19 mouse cellular contexts compared by ENCODE assay signal in the genomic region with DNA sequence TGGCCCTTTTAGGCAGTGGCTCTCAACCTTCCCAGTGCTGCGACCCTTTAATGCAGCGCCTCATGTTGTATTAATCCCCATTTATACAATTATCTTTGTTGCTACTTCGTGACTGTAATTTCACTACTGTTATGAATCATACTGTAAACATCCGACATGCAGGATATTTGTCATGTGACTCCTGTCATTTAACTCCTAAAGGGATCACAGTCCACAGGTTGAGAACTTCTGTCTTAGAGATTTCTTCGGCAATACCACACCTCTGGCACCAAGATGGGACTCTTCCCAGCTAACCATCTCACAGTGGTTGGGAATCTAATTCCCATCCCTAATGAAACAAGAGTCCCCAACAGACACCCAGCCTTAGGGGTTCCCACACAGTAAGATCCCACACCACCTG. TPM values are rescaled to one million over a fixed set of nuclear protein-coding genes. Genes with fewer than 3 reads are reported as not detected.
DNase-seq lines count a peak whose midpoint lies in the region; ATAC-seq and TF ChIP-seq lines count a peak whose summit lies in the region.
"Had no signal": no experiment of that assay in that cellular context is flagged by ENCODE, and none has a peak within 500 bp of the region (broad histone marks: within the 10 kb centered on the region; RNA-seq: fewer than 3 reads in every experiment).

No protein-coding gene starts in this region.

- no peak for TF ChIP-seq CTCF in small intestine, adult 2 months (IDR thresholded peaks at IDR 0.05; ENCODE audit: extremely low read depth, insufficient read length, insufficient replicate concordance, low read depth, low read length)

- H3K4me1 ChIP-seq in intestine, embryonic 15.5 days (replicated peaks): 0 out of 2 replicates have a peak, but pooled peaks cover 3% of the 10 kb centered on the region
- no peaks in the 10 kb centered on the region for H3K4me1 ChIP-seq in intestine, embryonic 16.5 days (ENCODE audit: control insufficient read depth, insufficient read depth, low read length)
- H3K4me1 ChIP-seq in small intestine, adult 2 months (ENCODE audit: control insufficient read depth, insufficient read depth, insufficient read length, low read length): peaks cover 9% of the 10 kb centered on the region; the same call in 1 of the 2 replicates
- H3K4me1 ChIP-seq: embryonic facial prominence, embryonic 10.5 days; embryonic facial prominence, embryonic 12.5 days; forebrain, embryonic 13.5 days; forebrain, embryonic 15.5 days had no signal

- no peak overlapping the region for H3K27ac ChIP-seq in intestine, embryonic 15.5 days
- H3K27ac ChIP-seq in intestine, embryonic 16.5 days (ENCODE audit: low read length): no peak overlapping the region
- H3K27ac ChIP-seq in small intestine, adult 2 months (ENCODE audit: insufficient read depth, low read depth, low read length): peak overlapping the region; percentile 3
- H3K27ac ChIP-seq: embryonic facial prominence, embryonic 10.5 days; embryonic facial prominence, embryonic 12.5 days; forebrain, embryonic 13.5 days; forebrain, embryonic 15.5 days had no signal

- no peak for TF ChIP-seq POLR2A in small intestine, adult 2 months (IDR thresholded peaks at IDR 0.05; ENCODE audit: low read depth, low read length)

- no peak overlapping the region for H3K4me3 ChIP-seq in intestine, embryonic 15.5 days (replicated peaks)
- H3K4me3 ChIP-seq in intestine, embryonic 16.5 days (ENCODE audit: low read length): no peak overlapping the region
- H3K4me3 ChIP-seq in small intestine, adult 2 months (ENCODE audit: low read depth, low read length): peak overlapping the region; percentile 26; the same call in 1 of the 2 replicates
- H3K4me3 ChIP-seq: embryonic facial prominence, embryonic 10.5 days; embryonic facial prominence, embryonic 12.5 days; forebrain, embryonic 13.5 days; forebrain, embryonic 15.5 days had no signal

- H3K27me3 ChIP-seq in intestine, embryonic 15.5 days (replicated peaks): no peaks in the 10 kb centered on the region
- no peaks in the 10 kb centered on the region for H3K27me3 ChIP-seq in intestine, embryonic 16.5 days (replicated peaks; ENCODE audit: control insufficient read depth, insufficient read depth, low read length)
- no peaks in the 10 kb centered on the region for H3K27me3 ChIP-seq in small intestine, adult 2 months (ENCODE audit: control insufficient read depth, insufficient read depth, low read length)
- H3K27me3 ChIP-seq: embryonic facial prominence, embryonic 12.5 days; forebrain, embryonic 13.5 days; forebrain, embryonic 15.5 days had no signal

- H3K36me3 ChIP-seq in intestine, embryonic 15.5 days: no peaks in the 10 kb centered on the region
- H3K36me3 ChIP-seq in intestine, embryonic 16.5 days (ENCODE audit: control insufficient read depth, insufficient read depth, low read length): no peaks in the 10 kb centered on the region
- H3K36me3 ChIP-seq in small intestine, adult 2 months (ENCODE audit: control insufficient read depth, insufficient read depth, low read length): no peaks in the 10 kb centered on the region
- H3K36me3 ChIP-seq: embryonic facial prominence, embryonic 10.5 days; embryonic facial prominence, embryonic 12.5 days; forebrain, embryonic 15.5 days had no signal

- no peak overlapping the region for H3K9ac ChIP-seq in intestine, embryonic 15.5 days
- H3K9ac ChIP-seq in intestine, embryonic 16.5 days (ENCODE audit: low read depth, low read length): no peak overlapping the region
- H3K9ac ChIP-seq: embryonic facial prominence, embryonic 12.5 days; forebrain, embryonic 13.5 days; forebrain, embryonic 15.5 days; forebrain, postnatal 0 days had no signal

- no peak overlapping the region for H3K4me2 ChIP-seq in intestine, embryonic 15.5 days (replicated peaks)
- no peak overlapping the region for H3K4me2 ChIP-seq in intestine, embryonic 16.5 days (ENCODE audit: low read depth, low read length)
- H3K4me2 ChIP-seq: embryonic facial prominence, embryonic 12.5 days; forebrain, embryonic 13.5 days; forebrain, embryonic 15.5 days had no signal

- H3K9me3 ChIP-seq in intestine, embryonic 15.5 days: no peaks in the 10 kb centered on the region
- H3K9me3 ChIP-seq in intestine, embryonic 16.5 days (ENCODE audit: control insufficient read depth, low read length): no peaks in the 10 kb centered on the region
- H3K9me3 ChIP-seq: embryonic facial prominence, embryonic 10.5 days; embryonic facial prominence, embryonic 12.5 days; forebrain, embryonic 13.5 days; forebrain, embryonic 15.5 days had no signal

- peak; percentile 55 for ATAC-seq in intestine, embryonic 15.5 days
- ATAC-seq in intestine, embryonic 16.5 days: peak; percentile 69
- ATAC-seq: forebrain, embryonic 13.5 days; forebrain, embryonic 15.5 days; forebrain, postnatal 0 days had no signal

- no peak for DNase-seq in adrenal gland, postnatal 25 days
- no peak for DNase-seq in natural killer cell, adult 2 months (ENCODE audit: low spot score in 2 of 2)
- DNase-seq: adrenal gland, adult 8-10 months; adrenal gland, postnatal 14 days; cerebellum, adult 11 months; cerebellum, adult 18-20 months; cerebellum, adult 8-10 months; cerebellum, adult 9-11 months; cerebellum, postnatal 14 days; cerebellum, postnatal 36 days; forebrain, postnatal 0 days had no signal

- 49% methylated on average over 5 of the region's 5 CpGs for WGBS in intestine, embryonic 15.5 days
- 57% methylated on average over 5 of the region's 5 CpGs for WGBS in intestine, embryonic 16.5 days
- 16% methylated on average over 5 of the region's 5 CpGs for WGBS in small intestine, adult 2 months

RNA-seq across cellular contexts. Expression of gene Papola, which starts 36.4 kb away (rescaled TPM):
- 189 and 225 TPM in 2 replicates for polyA plus RNA-seq in intestine, embryonic 15.5 days (2015; fragmentation: Nextera tagmentation; extraction: Ambion mirVana)
- 154 and 164 TPM in 2 replicates for polyA plus RNA-seq in intestine, embryonic 16.5 days (2015; fragmentation: Nextera tagmentation; extraction: Ambion mirVana)
- 41.6 and 61.3 TPM in 2 replicates for polyA plus RNA-seq in small intestine, adult 2 months (2012; rRNA removed)
- 204 and 207 TPM in 2 replicates for total RNA-seq in adrenal gland, postnatal 25 days (2021)

RNA-seq across cellular contexts. Expression of gene Ak7, which starts 42.3 kb away (rescaled TPM):
- 0.70 and 0.97 TPM in 2 replicates for polyA plus RNA-seq in intestine, embryonic 15.5 days (2015; fragmentation: Nextera tagmentation; extraction: Ambion mirVana)
- polyA plus RNA-seq in intestine, embryonic 16.5 days (2015; fragmentation: Nextera tagmentation; extraction: Ambion mirVana): 0.40 and 0.49 TPM in 2 replicates
- polyA plus RNA-seq in small intestine, adult 2 months (2012; rRNA removed): 0.06 and 0.14 TPM in 2 replicates
- total RNA-seq in adrenal gland, postnatal 25 days (2021): 0.39 and 0.48 TPM in 2 replicates
- total RNA-seq: common myeloid progenitor, adult 5-6 weeks had no signal
